Mouse (Mus musculus) heart, postnatal 0 days (tissue): ENCODE data around the gene Mipol1. TPM values are rescaled to one million over a fixed set of nuclear protein-coding genes. Genes with fewer than 3 reads are reported as not detected.

Experiments
- ATAC-seq: fragments of 200-750 bp; cut with Nextera tagmentation; 2 replicates; pipeline ENCODE4 v1.8.0; 2017; ENCODE audit warnings: low read depth, moderate number of reproducible peaks, moderate library complexity; ENCODE audit not compliant: insufficient read depth
- DNase-seq: peaks from one replicate; pipeline ENCODE4 v3.0.0-alpha.2; 2016; ENCODE audit warnings: low spot score
- H3K27ac ChIP-seq: fragments of 300-500 bp; sonication (generic); 2 replicates; pipeline ENCODE4 v1.5.1; 2014; ENCODE audit warnings: low read depth, mild to moderate bottlenecking
- H3K27me3 ChIP-seq: fragments of 300-500 bp; sonication (generic); 2 replicates; pipeline ENCODE4 v1.6.1; 2014; ENCODE audit warnings: low read length, mixed read lengths; ENCODE audit not compliant: control insufficient read depth, insufficient read depth
- H3K36me3 ChIP-seq: fragments of 300-500 bp; sonication (generic); replicated peaks from 2 replicates; pipeline ENCODE4 v1.6.1; 2014; ENCODE audit warnings: low read length, mixed read lengths; ENCODE audit not compliant: control insufficient read depth, insufficient read depth
- H3K4me1 ChIP-seq: fragments of 300-500 bp; sonication (generic); 2 replicates; pipeline ENCODE4 v1.6.1; 2014; ENCODE audit warnings: antibody characterized with exemption; ENCODE audit not compliant: control insufficient read depth, insufficient read depth
- H3K4me2 ChIP-seq: fragments of 300-500 bp; sonication (generic); 2 replicates; pipeline ENCODE4 v1.6.1; 2014; ENCODE audit warnings: low read depth, mild to moderate bottlenecking, low read length, moderate library complexity
- H3K4me3 ChIP-seq: fragments of 300-500 bp; sonication (generic); 2 replicates; pipeline ENCODE4 v1.5.1; 2014; ENCODE audit warnings: low read depth, low read length
- H3K9ac ChIP-seq: fragments of 300-500 bp; sonication (generic); replicated peaks from 2 replicates; pipeline ENCODE4 v1.6.1; 2014; ENCODE audit warnings: low read depth, low read length, mixed read lengths
- H3K9me3 ChIP-seq: fragments of 300-500 bp; sonication (generic); replicated peaks from 2 replicates; pipeline ENCODE4 v1.6.1; 2016; ENCODE audit warnings: low read length; ENCODE audit not compliant: control insufficient read depth
- CTCF ChIP-seq: IDR thresholded peaks from 2 replicates; pipeline ENCODE4 v1.5.1; 2016; ENCODE audit warnings: antibody characterized with exemption, control low read depth, low read depth
- EP300 ChIP-seq: IDR thresholded peaks from 2 replicates; pipeline ENCODE4 v1.6.1; 2016; ENCODE audit warnings: antibody characterized with exemption, low read depth
- WGBS: fragments of 180-500 bp; shearing (Covaris S2); extraction: QIAGEN DNeasy Blood & Tissue Kit; methylation state at CpG from one replicate; pipeline ENCODE4 v1.1.7; 2014; 5-methylcytosine and 5-hydroxymethylcytosine counted together
- polyA plus RNA-seq: library from polyadenylated mRNA; unstranded; fragments of >200 nt; fragmentation: Nextera tagmentation; extraction: Ambion mirVana; gene quantifications from 2 replicates; pipeline ENCODE4 v1.2.1, GENCODE M21; 2015
- total RNA-seq: library from RNA; depleted of rRNA; stranded (reverse); fragments of >200 nt; gene quantifications from 2 replicates; pipeline ENCODE4 v1.2.3, GENCODE M21; 2014; ENCODE audit warnings: low replicate concordance; rRNA removed

Gene Mipol1
- total and polyA plus RNA-seq, 2 experiments from 2014 or later, result 5.9 to 6.9 TPM

GRCm38 (mm10) chr12:57542746-57543626, 312.8 kb downstream of the Mipol1 start:
- no peak for ATAC-seq
- TF ChIP-seq CTCF, result no peak
- no peaks in the 10 kb centered on the region for H3K9me3 ChIP-seq
- H3K4me1 ChIP-seq, result no peaks in the 10 kb centered on the region
- 0 out of 2 replicates have a peak overlapping the region, but pooled peaks have one; percentile 1 for H3K4me3 ChIP-seq
- H3K36me3 ChIP-seq, result no peaks in the 10 kb centered on the region
- 3% methylated on average over 61 of the region's 63 CpGs for WGBS
- peaks cover 94% of the 10 kb centered on the region for H3K27me3 ChIP-seq
- no peak overlapping the region for H3K9ac ChIP-seq
- no peak overlapping the region for H3K27ac ChIP-seq
- H3K4me2 ChIP-seq, result no peak overlapping the region
- DNase-seq, result no peak

DNA sequence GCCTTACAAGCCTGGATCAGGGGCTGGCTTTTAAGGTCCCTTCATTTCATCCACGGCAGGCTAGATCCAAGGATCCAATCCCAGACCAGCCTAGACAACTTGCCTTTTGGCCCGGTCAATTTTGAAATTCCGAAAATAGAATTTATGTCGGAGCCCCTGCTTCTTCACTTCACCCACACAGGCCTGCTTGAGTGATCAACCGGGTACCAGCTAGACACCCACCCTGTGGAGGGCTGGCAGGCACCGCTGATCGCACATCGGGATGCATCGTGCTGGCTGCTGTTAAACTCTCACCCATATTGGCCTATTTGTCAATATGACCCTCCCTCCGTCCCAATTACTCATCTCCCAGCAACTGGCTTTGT, 313.4 kb downstream of the Mipol1 start:
- Histone ChIP-seq H3K27me3 (peaks cover 96% of the 10 kb centered on the region), H3K27ac (no peak overlapping the region), H3K4me3 (no peak overlapping the region), H3K9me3 (no peaks in the 10 kb centered on the region), H3K4me1 (no peaks in the 10 kb centered on the region), H3K4me2 (no peak overlapping the region), H3K9ac (no peak overlapping the region), H3K36me3 (no peaks in the 10 kb centered on the region)
- no peak for ATAC-seq
- TF ChIP-seq EP300 (no peak), CTCF (no peak)
- DNase-seq, result no peak
- 6% methylated on average over 10 of the region's 10 CpGs for WGBS

DNA sequence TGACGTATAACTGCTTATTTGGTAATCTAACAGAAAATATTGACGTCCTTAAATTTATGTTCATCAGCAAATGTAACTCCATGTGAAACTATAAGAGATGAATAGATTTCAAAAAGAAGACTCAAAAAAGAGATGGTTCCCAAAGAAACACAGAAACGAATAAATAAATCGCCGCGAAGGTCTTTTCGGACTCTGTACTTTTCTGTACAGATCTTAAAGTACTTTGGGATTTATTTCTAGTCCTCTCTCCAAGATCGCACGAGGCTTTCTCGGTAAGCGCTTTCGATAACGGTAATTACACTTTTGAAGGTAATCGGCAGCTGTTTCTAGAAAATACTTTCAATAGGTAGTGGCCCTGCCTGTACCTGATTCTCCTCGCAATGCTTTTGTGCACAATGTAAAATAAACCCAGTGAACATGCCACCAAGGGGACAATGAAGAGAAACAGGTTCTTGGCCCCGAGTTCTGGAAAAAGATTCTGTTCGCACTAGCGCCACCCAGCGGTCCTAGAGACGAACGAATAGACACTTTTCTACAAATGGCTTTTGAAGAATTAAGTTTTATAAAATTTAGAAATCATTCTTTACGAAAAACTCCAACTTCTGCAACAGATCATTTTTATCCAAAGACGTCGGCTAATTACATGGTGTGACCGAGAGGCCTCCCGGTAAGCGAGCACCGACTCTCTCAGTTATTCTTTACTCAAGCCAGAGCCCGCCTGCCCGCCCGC, 314.6 kb downstream of the Mipol1 start:
- H3K27ac ChIP-seq, result no peak overlapping the region
- H3K4me3 ChIP-seq, result peak overlapping the region; percentile 48
- peaks cover 96% of the 10 kb centered on the region for H3K27me3 ChIP-seq
- DNase-seq, result peak; percentile 52
- 2% methylated on average over 31 of the region's 31 CpGs for WGBS
- peak overlapping the region; percentile 70 for H3K4me2 ChIP-seq
- no peak for TF ChIP-seq EP300
- peak; percentile 43 for TF ChIP-seq CTCF
- no peaks in the 10 kb centered on the region for H3K36me3 ChIP-seq
- H3K9ac ChIP-seq, result no peak overlapping the region
- peak; percentile 19; the same call in 1 of the 2 replicates for ATAC-seq
- H3K9me3 ChIP-seq, result no peaks in the 10 kb centered on the region
- H3K4me1 ChIP-seq, result no peaks in the 10 kb centered on the region

DNA sequence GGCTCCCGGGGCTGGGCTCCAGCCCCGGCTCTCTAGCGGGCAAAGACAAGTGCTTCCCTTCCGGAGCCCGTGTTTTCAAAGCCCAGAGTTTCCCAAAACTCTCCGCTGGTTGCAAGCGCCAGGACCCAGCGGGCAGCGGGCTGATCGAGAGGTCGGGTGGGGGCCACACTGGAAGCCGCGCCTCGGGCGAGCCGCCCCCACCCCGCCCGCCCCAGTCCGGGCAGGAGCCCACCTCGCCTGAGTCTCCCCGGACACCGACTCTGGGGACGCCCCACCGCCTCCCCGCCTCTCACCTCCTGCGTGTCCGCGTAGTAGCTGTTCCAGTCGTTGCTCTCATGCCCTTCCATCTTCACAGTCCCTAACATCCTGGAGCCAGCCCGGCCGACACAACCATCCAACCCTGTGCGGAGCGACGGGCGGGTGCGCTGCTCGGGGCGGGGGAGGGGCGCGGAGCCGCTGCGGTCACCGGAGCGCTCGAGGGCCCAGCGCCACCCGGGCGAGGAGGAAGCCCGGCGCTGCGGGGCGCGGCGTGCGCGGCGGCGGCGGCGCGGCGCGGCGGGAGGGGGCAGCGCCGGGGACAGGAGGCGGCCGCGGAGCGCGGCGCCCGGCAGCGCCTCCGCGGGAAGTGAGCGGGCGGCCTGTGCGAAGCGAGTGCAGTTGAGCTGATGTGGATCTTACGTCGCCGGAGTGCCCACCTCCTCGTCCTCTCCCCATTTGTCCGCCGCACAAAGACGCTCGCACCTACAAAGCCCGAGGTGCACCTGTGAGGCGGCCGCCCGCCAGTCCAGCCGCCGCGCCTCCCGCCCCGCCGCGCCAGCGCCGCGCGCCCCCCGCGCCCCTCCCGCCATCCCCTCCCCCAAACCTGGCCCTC, 315.4 kb downstream of the Mipol1 start:
- no peak for DNase-seq
- Histone ChIP-seq H3K9ac (no peak overlapping the region), H3K36me3 (no peaks in the 10 kb centered on the region), H3K4me3 (peak overlapping the region; percentile 48), H3K27ac (no peak overlapping the region), H3K4me1 (no peaks in the 10 kb centered on the region), H3K4me2 (peak overlapping the region; percentile 70), H3K9me3 (no peaks in the 10 kb centered on the region), H3K27me3 (peaks cover 99% of the 10 kb centered on the region)
- peak; percentile 25; the same call in 1 of the 2 replicates for ATAC-seq
- TF ChIP-seq EP300, result no peak
- TF ChIP-seq CTCF, result no peak
- WGBS, result under 1% methylated on average over 82 of the region's 106 CpGs

Other genes starting within 250 kb of the Mipol1 start
- gene Slc25a21, start 33.0 kb upstream of the Mipol1 start, total RNA-seq, result not detected in 2 replicates
- gene Slc25a21, start 33.0 kb upstream of the Mipol1 start, polyA plus RNA-seq, result 0.05 and 0.31 TPM in 2 replicates
- 29.7 and 31.2 TPM in 2 replicates for gene Prps1l3, start within 50 bp of the Mipol1 start, total RNA-seq
- gene Prps1l3, start within 50 bp of the Mipol1 start, polyA plus RNA-seq, result 18.6 and 19.3 TPM in 2 replicates